Mouse (Mus musculus): ENCODE data around the gene Lingo1.

DNA sequence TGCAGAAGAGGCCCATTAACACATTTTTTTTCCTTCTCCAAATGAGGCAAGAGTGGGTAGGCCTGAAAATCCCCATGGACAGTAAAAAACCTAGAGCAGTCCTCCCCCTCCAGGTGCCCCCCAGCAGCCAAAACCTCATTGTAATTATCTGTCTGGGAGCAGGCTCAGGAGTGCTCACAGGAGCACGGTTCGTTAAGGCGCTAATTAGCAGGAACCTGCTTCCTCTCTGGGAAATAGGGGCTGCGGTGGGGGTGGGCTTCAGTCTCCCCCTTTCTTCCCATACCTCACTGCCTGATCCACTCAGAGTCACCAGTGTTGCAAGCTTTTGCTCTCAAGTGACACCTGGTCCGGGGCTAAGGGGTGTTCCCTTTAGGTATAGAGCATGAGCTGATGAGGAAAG, 41.1 kb downstream of the Lingo1 start:
- TF ChIP-seq CTCF (conservative IDR thresholded peaks at IDR 0.05; ENCODE audit: insufficient read depth, insufficient read length, low read depth, low read length) (no peak), POLR2A (IDR thresholded peaks at IDR 0.05; ENCODE audit: low read depth, low read length) (no peak)
